Mouse (Mus musculus) hindlimb bud, embryonic 11.5 days (tissue): ENCODE data around the gene Camta2.

Experiments
- DNase-seq: peaks from one replicate; pipeline ENCODE4 v3.0.0-alpha.2; 2012; ENCODE audit warnings: low read depth, low spot score; ENCODE audit errors: extremely low spot score

The Camta2 gene

DNA sequence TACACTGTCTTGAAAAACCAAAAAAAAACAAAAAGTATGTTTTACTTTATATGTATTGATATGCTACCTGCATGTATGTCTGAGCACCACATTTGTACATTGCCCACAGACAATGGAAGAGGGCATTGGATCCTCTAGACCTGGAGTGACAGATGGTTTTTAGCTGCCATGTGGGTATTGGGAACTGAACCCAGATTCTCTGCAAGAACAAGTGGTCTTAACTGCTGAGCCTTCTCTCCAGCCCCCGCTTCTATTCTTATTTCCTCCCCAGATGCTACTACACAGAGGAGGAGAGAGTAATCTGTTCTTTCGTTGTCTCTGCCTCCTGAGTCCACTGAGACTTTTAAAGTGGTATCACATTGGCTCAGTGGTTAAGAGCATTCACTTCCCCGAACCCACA lies 5.6 kb upstream of the Camta2 start:
- DNase-seq: no peak

- no peak for DNase-seq
Observed at GRCm38 (mm10) chr11:70689578-70689977, 1.7 kb upstream of the Camta2 start.

DNA sequence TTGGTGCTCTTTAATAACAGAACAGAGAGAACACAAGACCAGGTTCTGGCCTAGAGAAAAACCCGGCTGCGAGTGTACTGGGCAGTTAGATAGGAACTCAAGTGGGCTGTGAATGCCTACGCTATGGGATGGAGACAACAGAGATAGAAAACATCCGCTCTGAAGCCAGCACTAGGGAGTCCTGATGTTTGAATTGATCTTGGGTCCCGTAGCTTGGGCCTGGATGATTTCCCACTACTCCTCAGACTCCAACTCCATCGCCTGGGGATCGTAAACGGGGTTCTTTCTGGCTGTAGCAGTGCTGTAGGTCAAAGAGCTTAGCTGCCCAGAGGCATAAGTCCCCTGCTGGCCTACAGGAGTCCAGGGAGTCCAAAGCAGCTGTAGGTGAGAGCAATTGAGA lies 467 bp upstream of the Camta2 start:
- DNase-seq: no peak

GRCm38 (mm10) chr11:70686901-70687566 lies 871 bp downstream of the Camta2 start:
- no peak for DNase-seq

DNA sequence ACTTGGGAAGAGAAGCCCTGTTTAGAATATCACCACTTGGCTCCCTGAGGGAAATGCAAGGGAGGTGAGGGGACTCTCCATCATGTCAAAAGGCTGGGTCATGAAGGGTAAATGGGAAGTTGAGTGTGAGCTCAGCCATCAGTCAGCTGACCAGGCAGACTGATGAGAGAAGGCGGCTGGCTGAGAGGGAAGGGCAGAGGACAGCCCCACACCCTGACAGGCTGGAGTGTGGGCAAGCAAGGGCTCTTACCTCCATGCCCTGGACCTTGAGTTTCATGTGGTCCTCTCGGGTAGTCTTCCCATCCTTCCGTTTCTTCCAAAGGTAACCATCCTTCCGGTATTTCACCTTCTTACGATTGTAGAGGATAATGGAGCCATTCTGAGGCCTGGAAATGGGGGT lies 4.3 kb downstream of the Camta2 start:
- no peak for DNase-seq

DNA sequence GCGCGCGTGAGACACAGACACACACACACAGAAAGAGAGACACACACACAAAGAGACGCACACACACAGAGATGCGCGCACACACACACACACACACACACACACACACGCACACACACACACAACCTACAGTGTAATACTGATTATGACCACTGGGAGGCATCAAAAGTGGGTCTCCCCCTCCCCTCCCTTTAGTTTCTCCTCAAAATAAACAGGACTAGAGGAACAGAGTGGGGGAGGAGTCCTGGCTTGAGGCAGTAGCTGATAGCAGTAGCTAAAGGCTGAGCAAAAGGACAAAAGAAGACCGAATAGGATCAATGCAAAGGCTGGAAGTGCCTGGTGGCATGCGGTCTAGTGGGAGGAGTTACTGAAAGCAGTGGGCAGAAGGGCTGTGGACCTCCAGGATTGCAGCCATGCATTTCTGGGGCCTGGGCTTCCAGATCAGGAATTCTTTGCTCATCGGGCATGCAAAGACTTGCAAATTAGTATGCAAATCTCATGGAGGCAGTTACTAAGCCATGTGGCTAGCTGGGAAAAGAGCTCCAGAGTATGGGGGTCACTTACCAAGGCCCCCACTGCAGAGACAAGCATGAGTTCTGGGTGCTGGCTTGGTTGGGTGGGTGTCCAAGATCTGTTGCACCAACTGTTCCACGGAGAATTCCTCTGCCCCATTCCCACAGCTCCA lies 5.9 kb downstream of the Camta2 start:
- DNase-seq: no peak

DNA sequence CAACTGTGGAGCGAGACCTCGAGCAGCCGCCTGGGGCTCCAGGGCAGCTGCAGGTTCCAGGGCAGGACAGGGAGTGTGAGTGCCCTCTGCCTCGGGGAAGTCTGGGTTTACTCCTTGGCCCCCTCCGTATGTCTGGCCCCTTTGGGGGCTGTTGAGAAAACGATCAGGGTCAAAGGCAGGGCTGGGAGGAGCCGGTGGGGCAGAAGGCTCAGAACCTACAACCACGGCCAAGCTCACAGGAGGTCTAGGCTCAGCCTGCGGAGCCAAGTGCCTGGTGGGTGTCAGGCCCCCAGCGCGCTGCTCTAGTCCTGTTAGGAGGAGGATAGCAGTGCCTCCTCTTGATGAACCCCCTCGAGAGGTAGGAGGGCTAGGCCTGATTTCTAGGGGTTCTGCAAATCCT lies 6.7 kb downstream of the Camta2 start:
- DNase-seq: no peak

- no peak for DNase-seq
Observed at GRCm38 (mm10) chr11:70679894-70680293, 8.0 kb downstream of the Camta2 start.

DNA sequence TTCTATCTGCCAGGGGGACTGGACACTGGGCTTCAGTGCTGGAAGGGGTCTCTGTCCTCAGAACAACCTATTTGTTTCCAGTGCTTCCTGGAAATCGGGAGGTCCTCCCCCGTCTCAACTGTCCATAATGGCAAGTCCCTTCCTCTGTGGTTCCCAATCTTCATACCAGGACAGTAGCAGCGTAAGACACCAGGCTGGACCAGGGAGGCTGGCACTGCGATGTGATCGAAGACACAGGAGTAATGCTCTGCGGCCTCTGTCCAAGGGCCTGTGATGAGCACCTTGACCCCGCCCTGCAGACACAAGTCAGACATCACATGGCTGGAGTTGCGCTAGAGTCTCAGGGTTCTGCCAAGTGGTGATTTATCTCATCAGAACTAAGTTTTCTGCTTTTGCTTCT lies 8.5 kb downstream of the Camta2 start:
- no peak for DNase-seq

GRCm38 (mm10) chr11:70678576-70678975 lies 9.3 kb downstream of the Camta2 start:
- no peak for DNase-seq

DNA sequence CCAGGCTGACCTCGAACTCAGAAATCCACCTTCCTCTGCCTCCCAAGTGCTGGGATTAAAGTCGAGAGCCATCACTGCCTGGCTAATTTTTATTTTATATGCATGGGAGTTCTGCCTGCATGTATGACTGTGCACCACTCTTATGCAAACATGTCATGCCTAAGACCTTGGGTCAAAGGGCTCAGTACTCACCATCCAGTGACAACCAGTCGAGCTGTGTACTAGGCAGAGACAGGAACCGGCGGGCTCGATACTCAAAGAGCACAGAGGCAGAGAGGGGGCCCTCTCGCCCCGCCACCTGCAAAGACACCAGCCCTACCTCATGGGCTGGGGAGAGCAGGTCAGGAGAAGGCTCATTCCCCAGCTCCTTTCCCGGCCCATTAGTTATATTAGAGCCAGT lies 9.8 kb downstream of the Camta2 start:
- no peak for DNase-seq

- no peak for DNase-seq
Observed at GRCm38 (mm10) chr11:70674501-70674900, 13.4 kb downstream of the Camta2 start.

DNA sequence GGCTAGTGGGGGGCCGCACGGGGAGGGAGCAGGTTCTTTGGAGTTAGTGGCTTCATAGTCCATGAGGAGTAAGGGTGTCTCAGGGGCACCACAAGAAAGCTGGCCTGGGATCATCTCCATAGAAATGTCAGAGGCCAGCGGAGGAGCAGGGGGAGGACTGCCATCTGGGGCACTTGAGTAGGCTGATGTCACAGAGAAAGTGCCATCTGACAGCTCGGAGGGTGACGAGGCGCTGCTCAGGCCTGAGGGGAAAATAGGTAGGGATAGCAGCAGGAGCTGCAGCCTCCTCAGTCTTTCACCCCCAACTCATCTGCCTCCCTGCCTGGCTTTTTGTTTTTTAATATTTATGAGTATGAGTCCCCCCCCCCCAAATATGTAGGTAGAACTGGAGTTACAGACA lies 13.9 kb downstream of the Camta2 start:
- DNase-seq: no peak

- no peak for DNase-seq
Observed at GRCm38 (mm10) chr11:70671333-70672047, 16.4 kb downstream of the Camta2 start.

GRCm38 (mm10) chr11:70670483-70670882 lies 17.4 kb downstream of the Camta2 start:
- no peak for DNase-seq

- no peak for DNase-seq
Observed at GRCm38 (mm10) chr11:70669582-70670345, 18.1 kb downstream of the Camta2 start.

GRCm38 (mm10) chr11:70668771-70669505 lies 19.0 kb downstream of the Camta2 start, which contains the start of gene Spag7:
Gene Spag7, minus strand, starts transcription at chr11:70669416.
- DNase-seq: peak; percentile 98

- DNase-seq: no peak
Observed at GRCm38 (mm10) chr11:70668335-70668770, 19.6 kb downstream of the Camta2 start.

DNA sequence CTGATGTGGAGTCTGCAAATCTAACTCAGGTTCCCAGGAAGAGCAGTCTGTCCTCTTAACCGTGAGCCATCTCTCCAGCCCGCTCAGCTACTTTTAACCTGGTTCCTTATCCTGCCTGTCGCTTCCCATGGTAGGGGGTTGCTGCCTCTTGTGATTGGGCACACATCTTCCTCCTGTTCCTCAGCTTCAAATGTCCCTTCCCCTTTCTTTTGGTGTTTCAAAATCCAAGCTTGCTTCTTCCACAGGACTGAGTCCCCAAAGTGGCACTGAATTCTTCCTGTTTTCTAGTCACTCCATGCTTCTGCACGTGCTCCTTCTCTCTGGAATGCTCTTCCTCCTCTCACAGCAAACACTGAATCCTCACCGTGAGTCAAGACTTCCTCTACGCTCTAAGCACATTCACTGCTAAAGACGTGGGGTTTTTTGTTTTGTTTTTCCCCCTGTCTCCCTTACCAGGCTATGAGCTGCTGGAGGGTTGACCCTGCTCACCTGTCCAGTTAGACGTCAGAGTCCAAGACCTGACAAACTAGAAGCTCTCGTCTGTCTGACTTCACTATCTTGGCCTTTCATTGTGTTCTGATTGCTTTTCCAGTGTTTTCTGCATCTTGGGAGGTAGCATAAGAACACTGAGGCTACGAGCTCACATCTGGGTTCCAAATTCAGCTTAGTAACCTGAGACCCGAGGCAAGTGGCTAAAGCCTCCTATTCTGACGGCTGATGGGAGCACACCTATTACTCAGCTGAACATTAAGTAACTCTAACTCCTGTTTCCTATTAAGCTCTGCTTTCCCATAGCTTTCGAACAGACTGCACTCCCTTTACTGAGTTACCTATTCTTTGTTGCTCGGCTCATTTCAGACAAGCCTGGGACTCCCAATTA lies 20.4 kb downstream of the Camta2 start:
- no peak for DNase-seq

DNA sequence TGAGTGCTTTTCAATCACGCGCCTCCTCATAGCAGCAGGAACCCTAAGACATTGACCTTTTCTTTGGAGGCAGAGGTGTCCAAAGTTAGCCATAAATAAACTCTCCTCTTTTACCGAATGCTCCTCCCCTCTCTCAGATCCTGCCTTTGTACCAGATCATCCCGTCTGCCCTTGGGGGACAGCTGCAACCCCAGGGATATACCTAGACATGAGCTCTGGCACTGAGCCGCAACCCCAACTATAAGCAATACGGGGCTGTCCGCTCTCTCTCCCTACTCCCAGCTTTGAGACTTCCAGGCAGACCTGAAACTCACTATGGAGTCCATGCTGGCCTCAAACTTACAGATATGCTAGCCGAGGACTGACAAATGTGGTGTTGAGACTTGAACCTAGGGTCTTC lies 21.2 kb downstream of the Camta2 start:
- DNase-seq: no peak
